Mouse (Mus musculus) limb, embryonic 14.5 days (tissue): ENCODE results near the gene Apoa4. TPM values are rescaled to one million over a fixed set of nuclear protein-coding genes. Genes with fewer than 3 reads are reported as not detected.

Experiments used
- ATAC-seq: fragments of 200-750 bp; cut with Nextera tagmentation; 2 replicates; pipeline ENCODE4 v1.8.0; 2017; ENCODE audit warnings: low read depth, moderate number of reproducible peaks, moderate TSS enrichment; ENCODE audit not compliant: low FRiP score
- DNase-seq: peaks from one replicate; pipeline ENCODE4 v3.0.0-alpha.2; 2015; ENCODE audit warnings: low spot score
- H3K27ac ChIP-seq: fragments of 300-500 bp; sonication (generic); replicated peaks from 2 replicates; pipeline ENCODE4 v1.5.1; 2014; ENCODE audit warnings: low read depth, mild to moderate bottlenecking, low read length, moderate library complexity, mixed read lengths
- H3K27me3 ChIP-seq: fragments of 300-500 bp; sonication (generic); 2 replicates; pipeline ENCODE4 v1.6.1; 2014; ENCODE audit warnings: low read length, mixed read lengths; ENCODE audit not compliant: control insufficient read depth, insufficient read depth
- H3K36me3 ChIP-seq: fragments of 300-500 bp; sonication (generic); 2 replicates; pipeline ENCODE4 v1.6.1; 2014; ENCODE audit warnings: mild to moderate bottlenecking, low read length, moderate library complexity, mixed read lengths; ENCODE audit not compliant: control insufficient read depth, insufficient read depth
- H3K4me1 ChIP-seq: fragments of 300-500 bp; sonication (generic); 2 replicates; pipeline ENCODE4 v1.6.1; 2014; ENCODE audit warnings: antibody characterized with exemption, low read length, mixed read lengths; ENCODE audit not compliant: control insufficient read depth, insufficient read depth
- H3K4me2 ChIP-seq: fragments of 300-500 bp; sonication (generic); replicated peaks from 2 replicates; pipeline ENCODE4 v1.6.1; 2014; ENCODE audit warnings: low read depth, mild to moderate bottlenecking, low read length, moderate library complexity; ENCODE audit not compliant: severe bottlenecking
- H3K4me3 ChIP-seq: fragments of 300-500 bp; sonication (generic); replicated peaks from 2 replicates; pipeline ENCODE4 v1.5.1; 2014; ENCODE audit warnings: low read length
- H3K9ac ChIP-seq: fragments of 300-500 bp; sonication (generic); 2 replicates; pipeline ENCODE4 v1.6.1; 2014; ENCODE audit warnings: mild to moderate bottlenecking, low read depth, low read length, moderate library complexity; ENCODE audit not compliant: severe bottlenecking
- H3K9me3 ChIP-seq: fragments of 300-500 bp; sonication (generic); 2 replicates; pipeline ENCODE4 v1.6.1; 2016; ENCODE audit warnings: low read length; ENCODE audit not compliant: control insufficient read depth
- POLR2A ChIP-seq: fragments of 200-500 bp; IDR thresholded peaks from 2 replicates; pipeline ENCODE4 v1.8.0; 2012; ENCODE audit warnings: inconsistent platforms, mild to moderate bottlenecking, moderate library complexity, borderline replicate concordance; ENCODE audit not compliant: insufficient read depth, insufficient read length; ENCODE audit errors: extremely low read depth
- WGBS: fragments of 180-500 bp; shearing (Covaris S2); extraction: QIAGEN DNeasy Blood & Tissue Kit; methylation state at CpG from one replicate; pipeline ENCODE4 v1.1.7; 2014; 5-methylcytosine and 5-hydroxymethylcytosine counted together
- polyA plus RNA-seq, 2 experiments: library from polyadenylated mRNA; depleted of rRNA in 1 of 2; stranded (reverse) in 1 of 2; unstranded in 1 of 2; fragments of >200 nt; fragmentation: Nextera tagmentation in 1 of 2; extraction: Ambion mirVana in 1 of 2; gene quantifications; 2 replicates each; pipeline versions ENCODE4 v1.2.1 to v1.2.3; 2012 to 2014

Apoa4 gene
- polyA plus RNA-seq, 2 experiments, result 1.4 TPM; not detected in 1

DNA sequence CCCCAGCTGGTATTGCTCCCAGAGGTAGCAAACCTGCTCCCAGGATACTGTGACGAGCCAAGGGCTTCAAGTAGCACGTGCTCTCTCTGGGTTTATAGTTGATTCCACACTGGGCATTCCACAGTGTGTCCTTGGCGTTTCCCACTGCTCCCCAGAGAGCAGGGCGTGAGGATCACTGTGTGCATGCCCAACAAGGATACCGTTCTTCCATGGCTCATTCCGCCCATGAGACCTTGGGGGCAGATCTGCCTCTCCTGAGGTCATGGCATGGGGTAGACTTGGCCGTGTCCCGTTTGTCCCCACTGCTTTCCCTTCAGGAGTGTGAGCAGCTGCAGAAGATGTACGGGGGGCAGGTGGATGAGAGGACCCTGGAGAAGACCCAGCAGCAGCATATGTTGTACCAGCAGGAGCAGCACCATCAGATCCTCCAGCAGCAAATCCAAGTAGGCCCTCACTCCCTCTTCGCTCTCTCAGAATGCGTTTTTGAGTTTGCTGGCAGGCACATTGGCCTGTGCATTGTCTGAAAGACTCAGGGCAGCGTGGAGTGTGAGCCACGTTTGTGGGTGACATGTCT is 32.0 kb upstream of the Apoa4 start:
- H3K4me2 ChIP-seq, result no peak overlapping the region
- no peak for ATAC-seq
- no peak overlapping the region; the same call in 1 of the 2 replicates for H3K27ac ChIP-seq
- 71% methylated on average over 13 of the region's 13 CpGs for WGBS
- no peak for DNase-seq
- no peak for TF ChIP-seq POLR2A
- peaks cover 68% of the 10 kb centered on the region for H3K36me3 ChIP-seq
- H3K4me1 ChIP-seq, result peaks cover 10% of the 10 kb centered on the region
- H3K4me3 ChIP-seq, result no peak overlapping the region
- no peak overlapping the region for H3K9ac ChIP-seq
- H3K27me3 ChIP-seq, result no peaks in the 10 kb centered on the region
- H3K9me3 ChIP-seq, result no peaks in the 10 kb centered on the region

DNA sequence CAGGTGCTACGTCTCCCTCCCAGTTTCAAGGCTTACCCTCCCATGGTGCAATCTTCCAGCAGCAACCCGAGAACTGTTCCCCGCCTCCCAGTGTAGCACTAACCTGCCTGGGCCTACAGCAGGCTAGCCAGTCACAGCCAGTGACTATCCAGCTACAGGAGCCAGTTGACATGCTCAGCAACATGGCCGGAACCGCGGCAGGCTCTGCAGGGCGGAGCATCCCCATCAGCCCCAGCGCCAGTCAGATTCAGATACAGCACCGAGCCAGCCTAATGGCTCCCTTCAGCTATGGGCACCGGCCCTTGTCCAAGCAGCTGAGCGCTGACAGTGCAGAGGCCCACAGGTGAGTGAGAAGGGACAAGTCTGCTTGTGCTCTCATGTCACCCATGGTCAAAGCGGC is 30.0 kb upstream of the Apoa4 start:
- no peak for DNase-seq
- Histone ChIP-seq H3K4me3 (no peak overlapping the region), H3K27me3 (no peaks in the 10 kb centered on the region), H3K9ac (no peak overlapping the region), H3K4me1 (peaks cover 10% of the 10 kb centered on the region), H3K9me3 (no peaks in the 10 kb centered on the region), H3K4me2 (no peak overlapping the region), H3K36me3 (peaks cover 62% of the 10 kb centered on the region), H3K27ac (no peak overlapping the region)
- no peak for TF ChIP-seq POLR2A
- no peak for ATAC-seq
- 90% methylated on average over 12 of the region's 12 CpGs for WGBS

DNA sequence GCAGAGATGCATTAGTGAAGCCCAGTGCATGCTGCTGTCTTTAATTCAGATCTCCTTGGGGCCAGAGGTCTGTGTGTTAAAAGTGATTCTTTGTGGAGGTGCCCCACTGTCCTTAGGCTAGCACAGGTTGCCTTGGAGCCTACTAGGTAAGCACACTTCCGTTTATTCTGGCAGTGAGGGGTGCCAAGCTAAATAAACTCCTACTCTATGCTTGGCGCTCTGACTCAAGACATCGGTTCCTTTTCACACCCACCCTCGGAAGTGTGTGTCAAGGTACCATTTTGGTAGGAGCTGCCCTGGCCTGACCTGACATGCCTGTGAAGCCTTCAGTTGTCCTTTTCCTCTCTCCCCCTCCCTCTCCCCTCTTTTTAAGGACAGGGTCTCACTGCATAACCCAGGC is 26.2 kb upstream of the Apoa4 start:
- no peak for DNase-seq
- TF ChIP-seq POLR2A, result no peak
- no peaks in the 10 kb centered on the region for H3K4me1 ChIP-seq

DNA sequence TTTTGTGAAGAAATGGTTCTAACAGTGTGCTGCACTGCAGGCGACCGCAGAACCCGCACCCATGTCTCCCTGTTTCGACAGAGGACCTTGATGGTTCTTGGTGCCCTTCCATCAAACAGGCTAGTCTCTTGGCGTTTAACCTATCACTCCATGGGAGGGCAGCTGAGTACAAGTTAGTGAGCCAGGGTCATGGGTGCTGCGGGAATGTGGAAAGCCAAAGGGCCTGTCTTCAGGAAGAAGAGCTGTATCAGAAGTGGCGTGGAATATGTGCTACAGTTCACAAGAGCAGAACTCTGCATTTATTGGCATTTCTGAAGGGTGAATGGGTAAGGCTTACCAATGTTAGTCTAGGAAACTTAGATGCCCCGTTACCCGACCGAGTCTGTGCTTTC is 25.6 kb upstream of the Apoa4 start:
- no peak for TF ChIP-seq POLR2A
- Histone ChIP-seq H3K4me1 (no peaks in the 10 kb centered on the region), H3K4me2 (no peak overlapping the region), H3K4me3 (no peak overlapping the region), H3K27ac (no peak overlapping the region), H3K9me3 (no peaks in the 10 kb centered on the region), H3K36me3 (peaks cover 54% of the 10 kb centered on the region), H3K27me3 (no peaks in the 10 kb centered on the region), H3K9ac (no peak overlapping the region)
- DNase-seq (no peak), ATAC-seq (no peak)
- 91% methylated on average over 10 of the region's 10 CpGs for WGBS

More for the DNA sequence above, 26.2 kb upstream of the Apoa4 start:
- H3K27me3 ChIP-seq, result no peaks in the 10 kb centered on the region
- no peak overlapping the region for H3K4me2 ChIP-seq
- no peak for ATAC-seq
- H3K4me3 ChIP-seq, result no peak overlapping the region
- no peak overlapping the region for H3K27ac ChIP-seq
- peaks cover 54% of the 10 kb centered on the region for H3K36me3 ChIP-seq
- WGBS, result 91% methylated on average over 4 of the region's 4 CpGs
- H3K9me3 ChIP-seq, result no peaks in the 10 kb centered on the region
- H3K9ac ChIP-seq, result no peak overlapping the region

DNA sequence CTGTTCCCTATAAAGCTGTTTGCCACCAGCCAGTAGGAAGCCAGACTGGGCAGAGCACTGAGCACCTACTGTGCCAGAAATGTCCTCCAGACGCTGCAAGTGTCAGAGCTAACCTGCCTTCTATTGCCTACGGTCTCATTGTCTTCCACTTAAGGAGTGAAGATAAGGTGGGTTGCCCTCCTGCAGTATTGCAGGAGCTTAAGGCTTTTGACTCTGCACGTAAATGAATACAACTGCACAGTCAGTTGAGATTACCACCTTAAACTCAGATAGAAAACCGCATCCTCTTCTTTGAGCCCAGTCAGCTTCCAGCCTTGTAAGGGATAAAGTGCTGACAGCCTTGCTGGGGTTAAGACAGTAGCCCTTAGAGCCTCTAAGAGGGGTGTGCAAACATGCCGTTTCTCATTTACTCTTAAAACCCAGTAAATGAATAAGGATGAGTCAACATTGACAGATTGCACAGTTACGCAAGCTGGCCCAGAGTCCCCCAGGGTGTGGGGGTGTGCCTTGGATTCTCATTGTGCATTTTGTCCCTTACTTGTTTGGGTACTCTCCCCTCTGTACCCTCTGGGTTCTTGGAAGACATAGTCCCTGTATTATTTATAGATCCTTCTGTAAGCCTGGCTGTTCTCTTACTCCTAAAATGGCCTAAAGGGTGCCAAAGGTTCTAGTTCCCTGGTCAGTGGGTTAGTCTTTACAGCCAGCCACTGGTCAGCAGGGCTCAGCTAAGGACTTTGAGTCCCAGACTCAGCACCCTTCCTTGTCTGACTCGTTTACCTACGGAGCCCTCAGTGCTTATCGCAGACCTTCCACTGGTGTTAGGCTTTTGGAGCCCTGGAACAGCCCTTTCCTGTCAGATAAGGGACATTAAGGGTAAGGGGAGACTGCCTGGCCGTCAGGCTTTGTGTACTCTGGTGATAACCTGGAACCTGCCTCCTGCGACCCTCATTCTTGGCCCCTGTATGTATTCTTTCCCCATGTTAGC is 24.9 kb upstream of the Apoa4 start:
- ATAC-seq, result no peak
- Histone ChIP-seq H3K4me2 (no peak overlapping the region), H3K4me1 (no peaks in the 10 kb centered on the region), H3K27ac (no peak overlapping the region), H3K9me3 (no peaks in the 10 kb centered on the region), H3K36me3 (peaks cover 54% of the 10 kb centered on the region), H3K4me3 (no peak overlapping the region), H3K27me3 (no peaks in the 10 kb centered on the region), H3K9ac (no peak overlapping the region)
- TF ChIP-seq POLR2A, result no peak
- DNase-seq, result no peak
- 82% methylated on average over 11 of the region's 11 CpGs for WGBS
